Comparison of ENCODE assay signal across 13 mouse cellular contexts in the genomic region with DNA sequence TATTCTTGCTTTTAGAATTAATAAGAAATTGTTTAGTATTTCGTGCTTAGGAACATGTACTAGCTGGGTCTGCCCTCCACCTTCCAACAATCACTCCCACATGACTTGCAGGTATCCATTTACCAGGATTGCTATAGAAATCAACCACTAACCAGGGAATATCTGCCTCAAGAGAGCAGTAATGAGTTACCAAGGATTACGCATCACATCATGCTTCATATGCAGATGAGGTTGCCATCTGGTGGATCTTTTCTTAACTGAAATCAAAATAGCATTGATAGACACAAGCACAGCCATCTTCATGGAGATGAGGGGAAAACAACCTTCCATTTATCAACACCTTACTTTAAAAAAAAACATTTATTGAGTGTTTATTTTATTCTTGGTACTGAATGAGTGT. TPM values are rescaled to one million over a fixed set of nuclear protein-coding genes. Genes with fewer than 3 reads are reported as not detected.
DNase-seq lines count a peak whose midpoint lies in the region; ATAC-seq and TF ChIP-seq lines count a peak whose summit lies in the region.
"Had no signal": no experiment of that assay in that cellular context is flagged by ENCODE, and none has a peak within 500 bp of the region (broad histone marks: within the 10 kb centered on the region; RNA-seq: fewer than 3 reads in every experiment).

No protein-coding gene starts in this region.

- TF ChIP-seq CTCF in stomach, postnatal 0 days (IDR thresholded peaks at IDR 0.05; ENCODE audit: low read depth), result peak; percentile 80

- no peak overlapping the region for H3K4me3 ChIP-seq in hindbrain, embryonic 14.5 days (replicated peaks; ENCODE audit: low read length)
- H3K4me3 ChIP-seq in hindbrain, embryonic 10.5 days, result no peak overlapping the region
- H3K4me3 ChIP-seq in stomach, postnatal 0 days (ENCODE audit: low read depth, low read length), result no peak overlapping the region

- DNase-seq in hindbrain, embryonic 14.5 days (ENCODE audit: low spot score), result peak; percentile 73
- DNase-seq in hindbrain, embryonic 10.5 days (ENCODE audit: low spot score), result no peak
- peak; percentile 6 for DNase-seq in layer of hippocampus, adult 9-11 months
- no peak for DNase-seq in layer of hippocampus, postnatal 36 days
- peak; percentile 34 for DNase-seq in retina, postnatal 1 day
- DNase-seq in retina, embryonic 14.5 days (ENCODE audit: low spot score), result no peak
- no peak for DNase-seq in stomach, postnatal 0 days (ENCODE audit: low spot score)
- DNase-seq in adrenal gland, postnatal 25 days, result no peak
- DNase-seq: adrenal gland, postnatal 14 days; cerebellum, adult 8-10 months; heart, postnatal 36 days; thymus, postnatal 36 days had no signal

- no peak overlapping the region for H3K27ac ChIP-seq in hindbrain, embryonic 14.5 days
- no peak overlapping the region for H3K27ac ChIP-seq in hindbrain, embryonic 10.5 days
- no peak overlapping the region for H3K27ac ChIP-seq in stomach, postnatal 0 days (replicated peaks)
- H3K27ac ChIP-seq: macrophage had no signal

- H3K4me1 ChIP-seq in hindbrain, embryonic 14.5 days (replicated peaks; ENCODE audit: control insufficient read depth, insufficient read depth, low read length), result no peaks in the 10 kb centered on the region
- H3K4me1 ChIP-seq in hindbrain, embryonic 10.5 days (replicated peaks), result no peaks in the 10 kb centered on the region
- no peaks in the 10 kb centered on the region for H3K4me1 ChIP-seq in stomach, postnatal 0 days (replicated peaks; ENCODE audit: control insufficient read depth, insufficient read depth)

- no peaks in the 10 kb centered on the region for H3K36me3 ChIP-seq in hindbrain, embryonic 14.5 days (replicated peaks; ENCODE audit: control insufficient read depth, insufficient read depth)
- no peaks in the 10 kb centered on the region for H3K36me3 ChIP-seq in hindbrain, embryonic 10.5 days
- H3K36me3 ChIP-seq in stomach, postnatal 0 days (ENCODE audit: control insufficient read depth, insufficient read depth, low read length), result no peaks in the 10 kb centered on the region

- TF ChIP-seq EP300 in stomach, postnatal 0 days (optimal IDR thresholded peaks at IDR 0.05), result no peak

- ATAC-seq in hindbrain, embryonic 14.5 days (ENCODE audit: low FRiP score), result no peak
- ATAC-seq in stomach, postnatal 0 days (ENCODE audit: low FRiP score, low TSS enrichment), result no peak

- no peak overlapping the region for H3K4me2 ChIP-seq in hindbrain, embryonic 14.5 days (replicated peaks)
- H3K4me2 ChIP-seq in stomach, postnatal 0 days (replicated peaks; ENCODE audit: low read depth), result no peak overlapping the region

- H3K27me3 ChIP-seq in hindbrain, embryonic 14.5 days (ENCODE audit: control insufficient read depth, insufficient read depth, low read length), result no peaks in the 10 kb centered on the region
- no peaks in the 10 kb centered on the region for H3K27me3 ChIP-seq in hindbrain, embryonic 10.5 days (ENCODE audit: insufficient read depth, poor library complexity, severe bottlenecking)
- no peaks in the 10 kb centered on the region for H3K27me3 ChIP-seq in stomach, postnatal 0 days (ENCODE audit: control insufficient read depth, insufficient read depth, low read length)

- H3K9ac ChIP-seq in hindbrain, embryonic 14.5 days, result no peak overlapping the region
- no peak overlapping the region for H3K9ac ChIP-seq in stomach, postnatal 0 days (ENCODE audit: low read length)

- no peaks in the 10 kb centered on the region for H3K9me3 ChIP-seq in hindbrain, embryonic 14.5 days (ENCODE audit: control insufficient read depth, low read length)
- no peaks in the 10 kb centered on the region for H3K9me3 ChIP-seq in hindbrain, embryonic 10.5 days
- no peaks in the 10 kb centered on the region for H3K9me3 ChIP-seq in stomach, postnatal 0 days (ENCODE audit: control insufficient read depth, low read length)

- 58% methylated on average over 2 of the region's 2 CpGs for WGBS in hindbrain, embryonic 14.5 days
- WGBS in hindbrain, embryonic 10.5 days, result 92% methylated on average over 2 of the region's 2 CpGs
- WGBS in stomach, postnatal 0 days, result 80% methylated on average over 2 of the region's 2 CpGs

RNA-seq across cellular contexts. Expression of gene Alg13, which starts 16.1 kb away (rescaled TPM):
- polyA plus RNA-seq in hindbrain, embryonic 14.5 days (2014; fragmentation: Nextera tagmentation; extraction: Ambion mirVana), result 12.9 and 13.1 TPM in 2 replicates
- polyA plus RNA-seq in hindbrain, embryonic 10.5 days (2016; fragmentation: Nextera tagmentation; extraction: Ambion mirVana), result 23.4 and 24.4 TPM in 2 replicates
- total RNA-seq in layer of hippocampus, postnatal 36 days (2021), result 10 to 100 TPM; 10.0 to 11.3 TPM
- 9.3 and 10.6 TPM in 2 replicates for polyA plus RNA-seq in stomach, postnatal 0 days (2015; fragmentation: Nextera tagmentation; extraction: Ambion mirVana)
- total RNA-seq in adrenal gland, postnatal 25 days (2021), result 11.8 and 12.2 TPM in 2 replicates

Comparison
In these comparisons a context has a peak if more than half of its experiments do, and no peak if none do; other contexts are left out.
1. DNase-seq: peak in hindbrain, embryonic 14.5 days (single experiment), layer of hippocampus, adult 9-11 months (single experiment) and retina, postnatal 1 day (single experiment); none in hindbrain, embryonic 10.5 days (single experiment), layer of hippocampus, postnatal 36 days (0 of 2), retina, embryonic 14.5 days (single experiment), stomach, postnatal 0 days (single experiment) and adrenal gland, postnatal 25 days (single experiment).